Mouse (Mus musculus) lung, embryonic 16.5 days (tissue): ENCODE results near the gene Tmem132c. TPM values are rescaled to one million over a fixed set of nuclear protein-coding genes. Genes with fewer than 3 reads are reported as not detected.

ENCODE experiments used
- ATAC-seq: fragments of 200-750 bp; cut with Nextera tagmentation; 2 replicates; pipeline ENCODE4 v1.8.0; 2017; ENCODE audit warnings: low read depth, mild to moderate bottlenecking, moderate library complexity
- H3K27ac ChIP-seq: fragments of 300-500 bp; sonication (generic); 2 replicates; pipeline ENCODE4 v1.5.1; 2014; ENCODE audit warnings: mild to moderate bottlenecking, control low read depth, low read length
- H3K27me3 ChIP-seq: fragments of 300-500 bp; sonication (generic); 2 replicates; pipeline ENCODE4 v1.6.1; 2014; ENCODE audit warnings: low read depth, low read length, mixed read lengths; ENCODE audit not compliant: control insufficient read depth, insufficient read depth
- H3K36me3 ChIP-seq: fragments of 300-500 bp; sonication (generic); 2 replicates; pipeline ENCODE4 v1.6.1; 2014; ENCODE audit warnings: low read length; ENCODE audit not compliant: control insufficient read depth, insufficient read depth
- H3K4me1 ChIP-seq: fragments of 300-500 bp; sonication (generic); replicated peaks from 2 replicates; pipeline ENCODE4 v1.6.1; 2014; ENCODE audit warnings: low read length, mixed read lengths; ENCODE audit not compliant: control insufficient read depth, insufficient read depth
- H3K4me2 ChIP-seq: fragments of 300-500 bp; sonication (generic); 2 replicates; pipeline ENCODE4 v1.6.1; 2014; ENCODE audit warnings: low read depth, low read length, control low read depth
- H3K4me3 ChIP-seq: fragments of 300-500 bp; sonication (generic); 2 replicates; pipeline ENCODE4 v1.5.1; 2014; ENCODE audit warnings: mild to moderate bottlenecking, low read length, control low read depth
- H3K9ac ChIP-seq: fragments of 300-500 bp; sonication (generic); 2 replicates; pipeline ENCODE4 v1.6.1; 2014; ENCODE audit warnings: low read length, control low read depth
- H3K9me3 ChIP-seq: fragments of 300-500 bp; sonication (generic); 2 replicates; pipeline ENCODE4 v1.6.1; 2016; ENCODE audit warnings: low read length; ENCODE audit not compliant: control insufficient read depth
- WGBS: fragments of 180-500 bp; shearing (Covaris S2); extraction: QIAGEN DNeasy Blood & Tissue Kit; methylation state at CpG from one replicate; pipeline ENCODE4 v1.1.7; 2014; 5-methylcytosine and 5-hydroxymethylcytosine counted together
- polyA plus RNA-seq: library from polyadenylated mRNA; unstranded; fragments of >200 nt; fragmentation: Nextera tagmentation; extraction: Ambion mirVana; gene quantifications from 2 replicates; pipeline ENCODE4 v1.2.1, GENCODE M21; 2015

Tmem132c gene
- polyA plus RNA-seq, 1 experiment from 2014 or later = 14.2 TPM

GRCm38 (mm10) chr5:127496895-127497294 lies 255.3 kb downstream of the Tmem132c start:
- Histone ChIP-seq H3K9ac (no peak overlapping the region), H3K27me3 (no peaks in the 10 kb centered on the region), H3K4me1 (peaks cover 7% of the 10 kb centered on the region; the same call in 1 of the 2 replicates), H3K9me3 (no peaks in the 10 kb centered on the region), H3K27ac (no peak overlapping the region), H3K36me3 (no peaks in the 10 kb centered on the region), H3K4me2 (no peak overlapping the region), H3K4me3 (no peak overlapping the region)
- peak; percentile 56; the same call in 1 of the 2 replicates for ATAC-seq
- WGBS = 35% methylated on average over 7 of the region's 7 CpGs

GRCm38 (mm10) chr5:127499151-127499827 lies 257.7 kb downstream of the Tmem132c start:
- H3K4me1 ChIP-seq = peaks cover 7% of the 10 kb centered on the region; the same call in 1 of the 2 replicates
- H3K27ac ChIP-seq = no peak overlapping the region
- H3K36me3 ChIP-seq = no peaks in the 10 kb centered on the region
- H3K27me3 ChIP-seq = no peaks in the 10 kb centered on the region
- H3K4me3 ChIP-seq = no peak overlapping the region
- WGBS = 46% methylated on average over 12 of the region's 12 CpGs
- no peaks in the 10 kb centered on the region for H3K9me3 ChIP-seq
- ATAC-seq = peak; percentile 49; the same call in 1 of the 2 replicates
- no peak overlapping the region for H3K4me2 ChIP-seq
- no peak overlapping the region for H3K9ac ChIP-seq

GRCm38 (mm10) chr5:127502838-127503237 lies 261.2 kb downstream of the Tmem132c start:
- no peak overlapping the region for H3K9ac ChIP-seq
- no peak overlapping the region for H3K4me3 ChIP-seq
- no peak overlapping the region for H3K4me2 ChIP-seq
- WGBS = 26% methylated on average over 7 of the region's 7 CpGs
- no peaks in the 10 kb centered on the region for H3K27me3 ChIP-seq
- peaks cover 7% of the 10 kb centered on the region; the same call in 1 of the 2 replicates for H3K4me1 ChIP-seq
- no peaks in the 10 kb centered on the region for H3K36me3 ChIP-seq
- no peak for ATAC-seq
- H3K27ac ChIP-seq = no peak overlapping the region
- H3K9me3 ChIP-seq = no peaks in the 10 kb centered on the region

GRCm38 (mm10) chr5:127505697-127506096 lies 264.1 kb downstream of the Tmem132c start:
- peak; percentile 34; the same call in 1 of the 2 replicates for ATAC-seq
- H3K4me2 ChIP-seq = no peak overlapping the region
- H3K4me1 ChIP-seq = no peaks in the 10 kb centered on the region
- WGBS = 67% methylated on average over 6 of the region's 6 CpGs
- no peak overlapping the region for H3K4me3 ChIP-seq
- H3K9me3 ChIP-seq = no peaks in the 10 kb centered on the region
- H3K36me3 ChIP-seq = no peaks in the 10 kb centered on the region
- no peak overlapping the region for H3K9ac ChIP-seq
- no peak overlapping the region for H3K27ac ChIP-seq
- no peaks in the 10 kb centered on the region for H3K27me3 ChIP-seq

- 78% methylated on average over 6 of the region's 6 CpGs for WGBS
- no peaks in the 10 kb centered on the region for H3K9me3 ChIP-seq
- H3K4me3 ChIP-seq = no peak overlapping the region
- H3K4me1 ChIP-seq = no peaks in the 10 kb centered on the region
- no peak for ATAC-seq
- H3K36me3 ChIP-seq = no peaks in the 10 kb centered on the region
- H3K4me2 ChIP-seq = no peak overlapping the region
- H3K27ac ChIP-seq = no peak overlapping the region
- H3K9ac ChIP-seq = no peak overlapping the region
- no peaks in the 10 kb centered on the region for H3K27me3 ChIP-seq
Observed at GRCm38 (mm10) chr5:127511653-127512052, 270.0 kb downstream of the Tmem132c start.

- H3K4me2 ChIP-seq = no peak overlapping the region
- H3K9me3 ChIP-seq = no peaks in the 10 kb centered on the region
- 56% methylated on average over 9 of the region's 9 CpGs for WGBS
- no peaks in the 10 kb centered on the region for H3K4me1 ChIP-seq
- H3K9ac ChIP-seq = no peak overlapping the region
- H3K36me3 ChIP-seq = no peaks in the 10 kb centered on the region
- no peak overlapping the region for H3K27ac ChIP-seq
- no peaks in the 10 kb centered on the region for H3K27me3 ChIP-seq
- ATAC-seq = peak; percentile 51
- no peak overlapping the region for H3K4me3 ChIP-seq
Observed at GRCm38 (mm10) chr5:127515960-127516359, 274.4 kb downstream of the Tmem132c start.

- ATAC-seq = no peak
- no peak overlapping the region for H3K9ac ChIP-seq
- H3K4me1 ChIP-seq = no peaks in the 10 kb centered on the region
- 63% methylated on average over 9 of the region's 9 CpGs for WGBS
- H3K36me3 ChIP-seq = no peaks in the 10 kb centered on the region
- H3K9me3 ChIP-seq = no peaks in the 10 kb centered on the region
- no peaks in the 10 kb centered on the region for H3K27me3 ChIP-seq
- H3K4me3 ChIP-seq = no peak overlapping the region
- H3K4me2 ChIP-seq = no peak overlapping the region
- no peak overlapping the region for H3K27ac ChIP-seq
Observed at GRCm38 (mm10) chr5:127522744-127523476, 281.3 kb downstream of the Tmem132c start.

GRCm38 (mm10) chr5:127527344-127527974 lies 285.9 kb downstream of the Tmem132c start:
- Histone ChIP-seq H3K9ac (no peak overlapping the region), H3K27ac (no peak overlapping the region), H3K36me3 (no peaks in the 10 kb centered on the region), H3K4me3 (no peak overlapping the region), H3K4me2 (no peak overlapping the region), H3K4me1 (no peaks in the 10 kb centered on the region), H3K9me3 (no peaks in the 10 kb centered on the region), H3K27me3 (no peaks in the 10 kb centered on the region)
- WGBS = 58% methylated on average over 10 of the region's 10 CpGs
- peak; percentile 90 for ATAC-seq

GRCm38 (mm10) chr5:127537508-127537907 lies 295.9 kb downstream of the Tmem132c start:
- WGBS = 71% methylated on average over 2 of the region's 2 CpGs
- Histone ChIP-seq H3K4me2 (no peak overlapping the region), H3K4me1 (no peaks in the 10 kb centered on the region), H3K9me3 (no peaks in the 10 kb centered on the region), H3K4me3 (no peak overlapping the region), H3K27me3 (no peaks in the 10 kb centered on the region), H3K9ac (no peak overlapping the region), H3K36me3 (no peaks in the 10 kb centered on the region), H3K27ac (no peak overlapping the region)
- ATAC-seq = no peak
